Mouse (Mus musculus): ENCODE data around the gene Slc1a3. TPM values are rescaled to one million over a fixed set of nuclear protein-coding genes. Genes with fewer than 3 reads are reported as not detected.
A peak's percentile ranks its signal among the peaks of the same experiment; 100 is the strongest.

Slc1a3 gene
- polyA plus RNA-seq (2015; fragmentation: Nextera tagmentation; extraction: Ambion mirVana): 16.6 and 17.8 TPM in 2 replicates

GRCm38 (mm10) chr15:8710146-8711006 lies at the start of gene Slc1a3:
Slc1a3 (minus strand) TSS chr15:8710764.
- ATAC-seq (replicated peaks; ENCODE audit: low FRiP score): peak; percentile 95
- H3K9me3 ChIP-seq (replicated peaks): no peaks in the 10 kb centered on the region
- H3K36me3 ChIP-seq: no peaks in the 10 kb centered on the region
- H3K4me3 ChIP-seq (replicated peaks): peak within 1 kb of the TSS; percentile 65
- H3K9ac ChIP-seq: peak within 1 kb of the TSS; percentile 56
- H3K4me2 ChIP-seq: peak within 1 kb of the TSS; percentile 84
- under 1% methylated on average over 34 of the region's 34 CpGs for WGBS
- H3K4me1 ChIP-seq: peaks cover 8% of the 10 kb centered on the region; the same call in 1 of the 2 replicates
- 0 out of 2 replicates have a peak, but pooled peaks cover 8% of the 10 kb centered on the region for H3K27me3 ChIP-seq
- H3K27ac ChIP-seq: peak within 1 kb of the TSS; percentile 45; the same call in 1 of the 2 replicates

GRCm38 (mm10) chr15:8759026-8759425 lies 48.5 kb upstream of the Slc1a3 start:
- ATAC-seq (replicated peaks; ENCODE audit: low FRiP score): no peak
- H3K9ac ChIP-seq: no peak overlapping the region
- 0 out of 2 replicates have a peak, but pooled peaks cover 5% of the 10 kb centered on the region for H3K4me1 ChIP-seq
- no peaks in the 10 kb centered on the region for H3K9me3 ChIP-seq (replicated peaks)
- no peaks in the 10 kb centered on the region for H3K36me3 ChIP-seq
- no peak overlapping the region for H3K27ac ChIP-seq
- no peak overlapping the region for H3K4me2 ChIP-seq
- no peaks in the 10 kb centered on the region for H3K27me3 ChIP-seq
- no peak overlapping the region for H3K4me3 ChIP-seq (replicated peaks)
- WGBS: 72% methylated on average over 3 of the region's 3 CpGs

GRCm38 (mm10) chr15:8756441-8756840 lies 45.9 kb upstream of the Slc1a3 start:
- no peaks in the 10 kb centered on the region for H3K9me3 ChIP-seq (replicated peaks)
- no peaks in the 10 kb centered on the region for H3K27me3 ChIP-seq
- no peak overlapping the region for H3K4me3 ChIP-seq (replicated peaks)
- ATAC-seq (replicated peaks; ENCODE audit: low FRiP score): no peak
- 0 out of 2 replicates have a peak, but pooled peaks cover under 1% of the 10 kb centered on the region for H3K4me1 ChIP-seq
- H3K4me2 ChIP-seq: no peak overlapping the region
- 80% methylated on average over 6 of the region's 6 CpGs for WGBS
- H3K36me3 ChIP-seq: no peaks in the 10 kb centered on the region
- H3K9ac ChIP-seq: no peak overlapping the region
- H3K27ac ChIP-seq: no peak overlapping the region

- H3K27me3 ChIP-seq: no peaks in the 10 kb centered on the region
- no peaks in the 10 kb centered on the region for H3K9me3 ChIP-seq (replicated peaks)
- ATAC-seq (replicated peaks; ENCODE audit: low FRiP score): no peak
- no peak overlapping the region for H3K27ac ChIP-seq
- no peak overlapping the region for H3K9ac ChIP-seq
- H3K4me2 ChIP-seq: no peak overlapping the region
- 96% methylated on average over 4 of the region's 4 CpGs for WGBS
- H3K36me3 ChIP-seq: no peaks in the 10 kb centered on the region
- no peaks in the 10 kb centered on the region for H3K4me1 ChIP-seq
- H3K4me3 ChIP-seq (replicated peaks): no peak overlapping the region
These were observed 39.2 kb upstream of the Slc1a3 start for GRCm38 (mm10) chr15:8749762-8750161.

GRCm38 (mm10) chr15:8748771-8749170 lies 38.2 kb upstream of the Slc1a3 start:
- no peak overlapping the region for H3K27ac ChIP-seq
- no peak overlapping the region for H3K9ac ChIP-seq
- no peak for ATAC-seq (replicated peaks; ENCODE audit: low FRiP score)
- H3K4me3 ChIP-seq (replicated peaks): no peak overlapping the region
- no peaks in the 10 kb centered on the region for H3K4me1 ChIP-seq
- H3K36me3 ChIP-seq: no peaks in the 10 kb centered on the region
- H3K27me3 ChIP-seq: no peaks in the 10 kb centered on the region
- no peak overlapping the region for H3K4me2 ChIP-seq
- H3K9me3 ChIP-seq (replicated peaks): no peaks in the 10 kb centered on the region
- 94% methylated on average over 1 of the region's 1 CpGs for WGBS

GRCm38 (mm10) chr15:8741593-8741992 lies 31.0 kb upstream of the Slc1a3 start:
- no peak overlapping the region for H3K27ac ChIP-seq
- H3K36me3 ChIP-seq: no peaks in the 10 kb centered on the region
- 32% methylated on average over 6 of the region's 6 CpGs for WGBS
- no peaks in the 10 kb centered on the region for H3K9me3 ChIP-seq (replicated peaks)
- H3K27me3 ChIP-seq: no peaks in the 10 kb centered on the region
- peak; percentile 66 for ATAC-seq (replicated peaks; ENCODE audit: low FRiP score)
- no peak overlapping the region for H3K4me2 ChIP-seq
- H3K9ac ChIP-seq: no peak overlapping the region
- no peak overlapping the region for H3K4me3 ChIP-seq (replicated peaks)
- peaks cover 5% of the 10 kb centered on the region for H3K4me1 ChIP-seq

- H3K4me3 ChIP-seq (replicated peaks): no peak overlapping the region
- no peak for ATAC-seq (replicated peaks; ENCODE audit: low FRiP score)
- H3K9ac ChIP-seq: no peak overlapping the region
- H3K4me1 ChIP-seq: peaks cover 5% of the 10 kb centered on the region
- no peak overlapping the region for H3K27ac ChIP-seq
- no peaks in the 10 kb centered on the region for H3K27me3 ChIP-seq
- no peaks in the 10 kb centered on the region for H3K9me3 ChIP-seq (replicated peaks)
- 90% methylated on average over 8 of the region's 8 CpGs for WGBS
- H3K36me3 ChIP-seq: no peaks in the 10 kb centered on the region
- no peak overlapping the region for H3K4me2 ChIP-seq
These were observed 30.2 kb upstream of the Slc1a3 start for GRCm38 (mm10) chr15:8740724-8741123.

GRCm38 (mm10) chr15:8738156-8738555 lies 27.6 kb upstream of the Slc1a3 start:
- Histone ChIP-seq H3K27ac (no peak overlapping the region), H3K4me1 (peaks cover 14% of the 10 kb centered on the region), H3K4me2 (no peak overlapping the region), H3K9ac (no peak overlapping the region), H3K36me3 (no peaks in the 10 kb centered on the region), H3K4me3 (replicated peaks) (no peak overlapping the region), H3K9me3 (replicated peaks) (no peaks in the 10 kb centered on the region), H3K27me3 (no peaks in the 10 kb centered on the region)
- ATAC-seq (replicated peaks; ENCODE audit: low FRiP score): no peak
- 83% methylated on average over 5 of the region's 5 CpGs for WGBS

- 30% methylated on average over 6 of the region's 6 CpGs for WGBS
- H3K4me2 ChIP-seq: peak overlapping the region; percentile 21; the same call in 1 of the 2 replicates
- H3K4me3 ChIP-seq (replicated peaks): no peak overlapping the region
- no peak overlapping the region for H3K9ac ChIP-seq
- no peaks in the 10 kb centered on the region for H3K9me3 ChIP-seq (replicated peaks)
- H3K27me3 ChIP-seq: no peaks in the 10 kb centered on the region
- ATAC-seq (replicated peaks; ENCODE audit: low FRiP score): peak; percentile 69
- peaks cover 9% of the 10 kb centered on the region; the same call in 1 of the 2 replicates for H3K4me1 ChIP-seq
- H3K36me3 ChIP-seq: no peaks in the 10 kb centered on the region
- peak overlapping the region; percentile 80 for H3K27ac ChIP-seq
These were observed 23.8 kb upstream of the Slc1a3 start for GRCm38 (mm10) chr15:8734363-8734739.

- peak overlapping the region; percentile 21; the same call in 1 of the 2 replicates for H3K4me2 ChIP-seq
- H3K27ac ChIP-seq: peak overlapping the region; percentile 80
- H3K9me3 ChIP-seq (replicated peaks): no peaks in the 10 kb centered on the region
- H3K9ac ChIP-seq: no peak overlapping the region
- H3K4me1 ChIP-seq: peaks cover 9% of the 10 kb centered on the region; the same call in 1 of the 2 replicates
- H3K4me3 ChIP-seq (replicated peaks): no peak overlapping the region
- no peaks in the 10 kb centered on the region for H3K36me3 ChIP-seq
- 13% methylated on average over 7 of the region's 7 CpGs for WGBS
- 0 out of 2 replicates have a peak, but pooled peaks have one; percentile 49 for ATAC-seq (replicated peaks; ENCODE audit: low FRiP score)
- H3K27me3 ChIP-seq: no peaks in the 10 kb centered on the region
These were observed 23.3 kb upstream of the Slc1a3 start for GRCm38 (mm10) chr15:8733669-8734362.

- 90% methylated on average over 7 of the region's 7 CpGs for WGBS
- no peak overlapping the region for H3K9ac ChIP-seq
- no peak overlapping the region for H3K27ac ChIP-seq
- no peaks in the 10 kb centered on the region for H3K36me3 ChIP-seq
- H3K27me3 ChIP-seq: no peaks in the 10 kb centered on the region
- H3K4me3 ChIP-seq (replicated peaks): no peak overlapping the region
- ATAC-seq (replicated peaks; ENCODE audit: low FRiP score): no peak
- no peak overlapping the region for H3K4me2 ChIP-seq
- no peaks in the 10 kb centered on the region for H3K9me3 ChIP-seq (replicated peaks)
- peaks cover 5% of the 10 kb centered on the region; the same call in 1 of the 2 replicates for H3K4me1 ChIP-seq
These were observed 18.3 kb upstream of the Slc1a3 start for GRCm38 (mm10) chr15:8728861-8729260.
